Mouse (Mus musculus) neural tube, embryonic 15.5 days (tissue): ENCODE measurements around the gene Uspl1. TPM values are rescaled to one million over a fixed set of nuclear protein-coding genes. Genes with fewer than 3 reads are reported as not detected.

Experiments used
- ATAC-seq: fragments of 200-750 bp; cut with Nextera tagmentation; 2 replicates; pipeline ENCODE4 v1.8.0; 2017; ENCODE audit warnings: mild to moderate bottlenecking, moderate TSS enrichment, moderate library complexity; ENCODE audit not compliant: low FRiP score
- H3K27ac ChIP-seq: fragments of 300-500 bp; sonication (generic); replicated peaks from 2 replicates; pipeline ENCODE4 v1.5.1; 2015; ENCODE audit warnings: mild to moderate bottlenecking, inconsistent platforms
- H3K27me3 ChIP-seq: fragments of 300-500 bp; sonication (generic); replicated peaks from 2 replicates; pipeline ENCODE4 v1.6.1; 2015; ENCODE audit warnings: inconsistent platforms
- H3K36me3 ChIP-seq: fragments of 300-500 bp; sonication (generic); 2 replicates; pipeline ENCODE4 v1.6.1; 2015; ENCODE audit warnings: inconsistent platforms
- H3K4me1 ChIP-seq: fragments of 300-500 bp; sonication (generic); 2 replicates; pipeline ENCODE4 v1.6.1; 2015; ENCODE audit warnings: inconsistent platforms
- H3K4me2 ChIP-seq: fragments of 300-500 bp; sonication (generic); 2 replicates; pipeline ENCODE4 v1.6.1; 2015; ENCODE audit warnings: inconsistent platforms, mild to moderate bottlenecking, moderate library complexity
- H3K4me3 ChIP-seq: fragments of 300-500 bp; sonication (generic); replicated peaks from 2 replicates; pipeline ENCODE4 v1.5.1; 2015; ENCODE audit warnings: mild to moderate bottlenecking, inconsistent platforms
- H3K9ac ChIP-seq: fragments of 300-500 bp; sonication (generic); replicated peaks from 2 replicates; pipeline ENCODE4 v1.6.1; 2015; ENCODE audit warnings: mild to moderate bottlenecking, inconsistent platforms
- H3K9me3 ChIP-seq: fragments of 300-500 bp; sonication (generic); replicated peaks from 2 replicates; pipeline ENCODE4 v1.6.1; 2016; ENCODE audit warnings: inconsistent platforms
- WGBS: fragments of 180-500 bp; shearing (Covaris S2); methylation state at CpG from one replicate; pipeline ENCODE4 v1.1.7; 2015; ENCODE audit warnings: mixed read lengths; 5-methylcytosine and 5-hydroxymethylcytosine counted together
- polyA plus RNA-seq: library from polyadenylated mRNA; unstranded; fragments of >200 nt; fragmentation: Nextera tagmentation; extraction: Ambion mirVana; gene quantifications from 2 replicates; pipeline ENCODE4 v1.2.1, GENCODE M21; 2015

Uspl1 gene
- polyA plus RNA-seq, 1 experiment from 2014 or later = 57.1 TPM

DNA sequence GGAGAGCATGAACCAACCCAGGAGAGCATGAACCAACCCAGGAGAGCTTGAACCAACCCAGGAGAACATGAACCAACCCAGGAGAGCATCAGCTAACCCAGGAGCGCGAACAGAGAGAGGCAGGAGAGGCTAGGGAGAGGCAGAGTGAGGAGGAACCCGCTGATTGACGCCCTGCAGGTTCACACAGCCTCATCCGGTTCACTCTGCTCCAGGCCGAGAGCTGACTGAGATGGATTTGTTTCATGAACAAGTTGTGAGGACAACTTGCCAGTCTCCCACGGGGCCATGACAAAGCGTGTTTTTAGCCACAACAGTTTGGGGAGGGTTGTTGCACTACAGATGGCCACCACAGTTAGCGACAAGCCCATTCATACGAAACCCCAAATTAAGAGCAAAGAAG lies 11.9 kb upstream of the Uspl1 start:
- no peak overlapping the region for H3K4me3 ChIP-seq
- H3K4me1 ChIP-seq = no peaks in the 10 kb centered on the region
- no peaks in the 10 kb centered on the region for H3K9me3 ChIP-seq
- 84% methylated on average over 10 of the region's 10 CpGs for WGBS
- no peak for ATAC-seq
- no peak overlapping the region for H3K9ac ChIP-seq
- no peak overlapping the region for H3K4me2 ChIP-seq
- no peak overlapping the region for H3K27ac ChIP-seq
- H3K36me3 ChIP-seq = no peaks in the 10 kb centered on the region
- H3K27me3 ChIP-seq = no peaks in the 10 kb centered on the region

DNA sequence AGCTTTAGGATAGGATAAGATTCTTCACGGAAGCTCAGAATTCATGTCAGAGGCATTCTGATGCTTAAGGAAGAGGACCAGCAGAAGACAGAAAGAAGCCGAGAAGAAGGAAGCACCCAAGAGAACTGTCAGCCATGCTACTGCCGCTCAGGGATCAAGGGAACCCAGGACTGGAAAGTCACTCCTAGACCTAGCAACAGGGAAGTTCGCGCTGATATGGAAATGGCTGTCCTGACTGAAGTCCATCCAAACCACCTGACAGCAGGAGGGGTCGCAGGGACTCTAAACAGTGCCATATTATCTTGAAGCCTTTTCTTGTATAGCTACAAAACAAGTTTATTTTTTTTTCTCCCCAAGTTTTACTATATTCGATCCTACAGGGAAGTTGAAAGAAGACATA lies 9.6 kb upstream of the Uspl1 start:
- H3K36me3 ChIP-seq = no peaks in the 10 kb centered on the region
- WGBS = 92% methylated on average over 7 of the region's 7 CpGs
- H3K9ac ChIP-seq = no peak overlapping the region
- no peaks in the 10 kb centered on the region for H3K27me3 ChIP-seq
- no peak overlapping the region for H3K4me3 ChIP-seq
- no peaks in the 10 kb centered on the region for H3K9me3 ChIP-seq
- H3K4me2 ChIP-seq = no peak overlapping the region
- no peak overlapping the region for H3K27ac ChIP-seq
- H3K4me1 ChIP-seq = no peaks in the 10 kb centered on the region
- ATAC-seq = no peak

DNA sequence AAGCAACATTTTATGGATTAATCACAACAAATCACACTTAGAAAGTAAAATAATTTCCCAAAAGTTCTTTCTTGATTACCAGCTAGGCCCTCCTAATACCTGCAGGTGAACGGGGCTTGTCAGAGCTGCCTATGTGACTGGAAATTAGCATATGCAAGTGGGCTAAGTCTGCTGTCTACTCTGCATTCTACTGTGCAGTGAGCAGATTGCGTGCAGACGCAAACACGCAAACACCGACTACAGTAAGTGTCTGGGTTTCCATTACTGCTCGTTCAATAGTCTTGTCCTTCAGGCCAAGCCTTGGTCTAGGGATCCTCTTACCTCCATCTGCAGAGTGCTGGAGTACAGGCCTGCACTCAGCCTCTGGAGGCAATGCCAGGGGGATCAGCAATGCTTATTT lies 8.4 kb upstream of the Uspl1 start:
- Histone ChIP-seq H3K36me3 (no peaks in the 10 kb centered on the region), H3K4me2 (no peak overlapping the region), H3K27ac (no peak overlapping the region), H3K27me3 (no peaks in the 10 kb centered on the region), H3K9me3 (no peaks in the 10 kb centered on the region), H3K4me3 (no peak overlapping the region), H3K9ac (no peak overlapping the region), H3K4me1 (no peaks in the 10 kb centered on the region)
- WGBS = 92% methylated on average over 6 of the region's 6 CpGs
- no peak for ATAC-seq

DNA sequence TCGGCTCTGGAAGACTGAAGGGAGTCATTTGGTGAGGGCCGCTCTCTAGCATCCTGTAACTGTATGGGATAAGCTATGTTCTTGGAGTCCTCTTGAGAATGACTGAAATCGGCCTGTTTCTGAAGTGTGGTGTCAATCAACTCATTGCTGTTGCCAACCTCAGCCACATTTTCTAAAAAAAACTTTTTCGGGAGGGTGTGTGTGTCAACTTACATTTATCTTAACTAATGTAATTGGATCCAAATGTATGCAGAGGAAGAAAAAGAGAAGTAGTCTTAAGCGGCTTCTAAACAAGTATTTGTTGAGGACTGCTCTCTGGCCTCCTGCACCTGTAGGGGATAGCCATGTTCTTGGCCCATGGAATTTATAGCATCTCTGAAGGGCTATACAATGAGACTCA lies 6.1 kb upstream of the Uspl1 start:
- 88% methylated on average over 5 of the region's 5 CpGs for WGBS
- Histone ChIP-seq H3K4me2 (no peak overlapping the region), H3K9me3 (no peaks in the 10 kb centered on the region), H3K9ac (no peak overlapping the region), H3K27ac (no peak overlapping the region), H3K27me3 (no peaks in the 10 kb centered on the region), H3K4me1 (0 out of 2 replicates have a peak, but pooled peaks cover 7% of the 10 kb centered on the region), H3K36me3 (no peaks in the 10 kb centered on the region), H3K4me3 (no peak overlapping the region)
- ATAC-seq = no peak

DNA sequence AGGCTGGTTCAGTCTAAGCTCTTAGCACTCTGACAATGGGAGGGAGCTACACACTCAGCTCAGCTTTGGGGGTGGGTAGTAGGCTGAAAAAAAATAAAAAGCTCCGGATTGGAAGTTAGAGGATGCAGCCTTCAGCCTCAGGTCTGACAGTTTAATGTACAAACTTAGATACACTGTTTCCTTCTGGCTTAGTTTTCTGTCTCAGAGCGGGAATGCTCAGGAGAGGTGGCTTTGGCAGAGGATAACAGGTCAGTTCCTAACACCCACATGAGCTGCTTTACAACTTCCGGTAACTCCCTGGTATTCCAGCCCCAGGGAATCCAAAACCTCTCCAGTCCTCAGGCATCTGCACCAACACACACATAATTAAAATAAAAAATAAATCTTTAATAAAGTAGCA lies 4.3 kb upstream of the Uspl1 start:
- no peak for ATAC-seq
- H3K36me3 ChIP-seq = no peaks in the 10 kb centered on the region

DNA sequence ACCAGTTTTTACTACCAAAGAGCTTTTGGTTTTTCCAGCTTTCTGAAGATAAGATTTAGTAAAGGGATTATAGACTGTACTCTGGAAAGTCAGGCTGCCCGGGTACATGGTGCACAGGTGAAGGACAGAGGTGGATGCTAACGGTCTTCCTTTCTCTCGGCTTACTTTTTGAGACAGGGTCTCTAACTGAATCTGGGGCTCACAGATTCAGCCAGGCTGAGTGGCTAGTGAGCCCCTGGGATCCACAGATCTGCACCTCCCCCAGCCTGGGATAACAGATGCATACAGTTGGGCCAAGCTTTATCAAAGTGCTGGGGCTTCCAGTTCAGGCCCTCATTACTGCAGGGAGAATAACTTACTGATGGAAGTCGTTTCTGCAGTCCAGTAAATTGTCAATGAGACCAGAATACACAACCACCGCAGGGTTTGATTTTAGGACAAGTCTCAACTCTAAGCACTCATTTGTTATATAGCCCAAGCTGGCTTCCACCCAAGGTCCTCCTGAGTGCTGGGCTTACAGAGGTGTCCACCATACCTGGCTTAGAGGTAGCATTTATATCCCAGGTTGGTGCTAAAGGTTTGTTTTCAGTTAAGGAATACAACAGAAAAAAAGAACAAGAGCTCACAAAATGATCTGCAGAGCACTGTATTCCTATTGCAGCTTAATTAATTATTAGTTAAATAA lies 1.8 kb upstream of the Uspl1 start:
- Histone ChIP-seq H3K4me1 (peaks cover 29% of the 10 kb centered on the region), H3K27me3 (no peaks in the 10 kb centered on the region), H3K9me3 (no peaks in the 10 kb centered on the region), H3K4me3 (no peak overlapping the region), H3K4me2 (no peak overlapping the region), H3K36me3 (no peaks in the 10 kb centered on the region), H3K9ac (no peak overlapping the region), H3K27ac (no peak overlapping the region)
- no peak for ATAC-seq
- 82% methylated on average over 5 of the region's 5 CpGs for WGBS

More for the DNA sequence above, 4.3 kb upstream of the Uspl1 start:
- WGBS = 89% methylated on average over 3 of the region's 3 CpGs
- Histone ChIP-seq H3K27me3 (no peaks in the 10 kb centered on the region), H3K4me3 (no peak overlapping the region), H3K4me2 (no peak overlapping the region), H3K27ac (no peak overlapping the region), H3K9ac (no peak overlapping the region), H3K9me3 (no peaks in the 10 kb centered on the region), H3K4me1 (peaks cover 7% of the 10 kb centered on the region; the same call in 1 of the 2 replicates)

DNA sequence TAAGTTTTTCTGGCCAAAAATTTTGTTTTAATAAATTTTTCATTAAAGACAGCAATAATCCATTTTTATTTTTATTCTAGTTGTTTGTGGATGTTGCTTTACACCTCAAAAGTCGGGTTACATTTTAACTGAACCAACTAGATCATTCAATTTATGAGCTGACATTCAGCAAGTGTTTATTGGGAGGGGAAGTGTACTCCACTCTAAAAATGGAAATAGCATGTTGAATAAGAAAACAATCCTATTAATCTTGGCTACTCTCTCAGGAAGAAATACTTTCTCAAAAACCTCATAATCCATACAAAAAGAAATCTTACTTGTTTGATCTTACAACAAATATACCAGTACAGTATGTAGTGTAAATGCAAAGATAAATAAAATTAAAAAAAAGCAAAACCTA lies 1.0 kb upstream of the Uspl1 start:
- ATAC-seq = no peak
- Histone ChIP-seq H3K27me3 (no peaks in the 10 kb centered on the region), H3K36me3 (no peaks in the 10 kb centered on the region), H3K9me3 (no peaks in the 10 kb centered on the region), H3K4me1 (peaks cover 29% of the 10 kb centered on the region), H3K4me3 (peak overlapping the region; percentile 66), H3K27ac (peak overlapping the region; percentile 97; the same call in 1 of the 2 replicates), H3K9ac (peak overlapping the region; percentile 81; the same call in 1 of the 2 replicates), H3K4me2 (peak overlapping the region; percentile 66)
- WGBS = 25% methylated on average over 1 of the region's 1 CpGs

DNA sequence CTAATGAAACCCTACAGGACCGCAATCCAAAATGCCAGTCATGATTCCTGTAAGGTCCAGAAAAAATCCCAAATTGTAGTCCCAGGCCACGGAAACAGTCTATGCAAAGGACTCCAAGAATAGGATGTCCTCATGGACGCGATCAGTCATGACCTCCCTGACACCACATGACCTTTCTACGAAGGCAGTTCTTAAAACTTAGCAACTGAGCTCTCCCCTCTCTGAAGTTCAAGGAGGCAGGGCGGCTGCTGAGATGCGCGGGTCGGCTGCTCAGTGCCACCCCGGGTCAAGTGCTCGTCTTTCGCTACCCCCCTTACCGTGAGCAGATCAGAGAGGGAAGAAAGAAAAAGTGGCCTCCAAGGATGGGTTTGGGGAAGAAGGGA lies 438 bp upstream of the Uspl1 start:
- under 1% methylated on average over 13 of the region's 13 CpGs for WGBS
- peak overlapping the region; percentile 81 for H3K9ac ChIP-seq
- peaks cover 29% of the 10 kb centered on the region for H3K4me1 ChIP-seq
- H3K9me3 ChIP-seq = no peaks in the 10 kb centered on the region
- peak overlapping the region; percentile 66 for H3K4me3 ChIP-seq
- no peaks in the 10 kb centered on the region for H3K36me3 ChIP-seq
- H3K27ac ChIP-seq = peak overlapping the region; percentile 97
- no peaks in the 10 kb centered on the region for H3K27me3 ChIP-seq
- peak overlapping the region; percentile 66 for H3K4me2 ChIP-seq
- no peak for ATAC-seq

DNA sequence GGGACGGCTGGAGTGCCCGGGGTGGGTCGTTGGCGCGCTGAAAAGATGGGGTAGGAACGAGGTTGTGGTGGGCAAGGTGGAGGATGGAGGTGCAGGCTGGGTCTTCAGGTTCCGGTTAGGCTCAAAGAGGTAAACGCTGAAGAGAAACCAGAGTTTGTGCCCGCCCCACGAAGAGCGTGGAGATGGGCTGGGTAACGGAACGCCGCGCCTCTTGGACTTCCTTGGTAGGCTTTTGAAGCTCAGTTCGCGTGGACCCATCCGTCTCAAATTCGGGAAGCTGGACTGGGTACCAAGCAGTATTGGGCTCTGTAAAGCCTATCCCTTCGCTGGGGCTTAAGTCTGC lies 665 bp downstream of the Uspl1 start:
- WGBS = 0% methylated on average over 20 of the region's 20 CpGs
- H3K27me3 ChIP-seq = no peaks in the 10 kb centered on the region

DNA sequence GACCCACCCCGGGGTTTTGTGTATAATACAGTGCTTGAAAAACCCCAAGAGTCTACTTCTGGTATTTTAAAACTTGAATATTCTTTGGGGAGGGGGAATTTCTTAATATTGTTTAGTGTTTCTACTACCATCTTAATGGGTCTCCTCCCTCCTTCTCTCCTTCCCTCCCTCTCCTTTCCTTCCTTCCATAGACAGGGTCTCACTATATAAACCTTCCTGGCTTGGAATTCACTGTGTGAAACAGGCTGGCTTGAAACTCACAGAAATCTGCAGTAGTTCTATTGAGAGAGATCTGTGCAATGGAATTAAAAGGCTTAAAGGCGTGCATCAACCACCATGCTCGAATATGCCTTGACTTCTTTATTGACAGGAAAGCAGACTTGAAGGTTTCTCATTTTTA lies 1.7 kb downstream of the Uspl1 start:
- 80% methylated on average over 3 of the region's 3 CpGs for WGBS
- H3K9ac ChIP-seq = no peak overlapping the region

More for the DNA sequence above, 665 bp downstream of the Uspl1 start:
- Histone ChIP-seq H3K36me3 (peaks cover 10% of the 10 kb centered on the region), H3K9ac (peak overlapping the region; percentile 79), H3K4me1 (peaks cover 29% of the 10 kb centered on the region), H3K4me2 (peak overlapping the region; percentile 64), H3K4me3 (peak overlapping the region; percentile 79), H3K27ac (peak overlapping the region; percentile 92), H3K9me3 (no peaks in the 10 kb centered on the region)
- ATAC-seq = no peak

DNA sequence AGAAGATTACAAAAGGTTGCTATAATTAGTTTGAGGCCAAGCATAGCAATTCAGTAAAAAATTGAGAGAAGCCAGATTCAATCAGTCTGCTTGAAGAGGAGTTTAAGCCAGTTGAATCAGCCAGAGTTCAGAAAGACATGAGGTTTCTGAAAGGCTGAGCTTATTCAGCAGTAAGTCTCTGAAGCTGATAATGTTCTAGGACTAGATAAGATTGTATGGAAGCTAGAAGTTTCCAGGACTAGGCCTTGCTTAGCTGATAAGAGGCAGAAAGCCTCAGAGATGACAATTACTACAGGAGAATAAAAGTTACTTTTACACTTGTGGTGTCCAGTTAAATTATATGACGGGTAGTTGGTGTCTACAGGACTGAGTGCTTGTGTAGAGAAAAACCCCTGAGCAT lies 6.0 kb downstream of the Uspl1 start:
- Histone ChIP-seq H3K36me3 (peaks cover 58% of the 10 kb centered on the region), H3K27me3 (no peaks in the 10 kb centered on the region), H3K4me3 (no peak overlapping the region), H3K9ac (no peak overlapping the region), H3K4me1 (peaks cover 26% of the 10 kb centered on the region), H3K9me3 (no peaks in the 10 kb centered on the region), H3K27ac (no peak overlapping the region), H3K4me2 (no peak overlapping the region)
- ATAC-seq = no peak
- WGBS = 93% methylated on average over 1 of the region's 1 CpGs

More for the DNA sequence above, 1.7 kb downstream of the Uspl1 start:
- Histone ChIP-seq H3K27me3 (no peaks in the 10 kb centered on the region), H3K36me3 (peaks cover 20% of the 10 kb centered on the region), H3K9me3 (no peaks in the 10 kb centered on the region), H3K27ac (no peak overlapping the region), H3K4me3 (peak overlapping the region; percentile 79), H3K4me2 (peak overlapping the region; percentile 64), H3K4me1 (peaks cover 29% of the 10 kb centered on the region)
- no peak for ATAC-seq

DNA sequence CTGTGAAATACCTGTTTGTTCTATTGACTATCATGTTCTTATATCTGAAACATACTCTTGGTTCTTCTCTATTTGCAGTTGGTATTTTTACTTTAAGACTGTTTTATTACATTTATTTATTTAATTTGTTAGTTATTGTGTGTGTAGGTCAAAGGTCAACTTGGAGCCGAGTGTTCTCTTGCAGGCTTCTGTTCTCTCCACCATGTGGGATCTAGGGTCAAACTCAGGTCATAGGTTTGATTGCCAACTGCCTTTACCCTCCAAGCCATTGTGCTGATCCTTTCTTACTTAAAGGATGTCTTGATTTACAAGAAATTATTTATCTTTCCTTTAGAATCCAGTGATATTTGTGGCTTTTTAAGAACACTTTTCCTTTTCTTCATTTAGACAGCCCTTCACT lies 12.5 kb downstream of the Uspl1 start:
- H3K27ac ChIP-seq = no peak overlapping the region
- no peaks in the 10 kb centered on the region for H3K9me3 ChIP-seq
- no peak for ATAC-seq
- H3K4me2 ChIP-seq = peak overlapping the region; percentile 5; the same call in 1 of the 2 replicates
- no peaks in the 10 kb centered on the region for H3K27me3 ChIP-seq
- H3K4me3 ChIP-seq = no peak overlapping the region
- WGBS = 6% methylated on average over 1 of the region's 1 CpGs
- peaks cover 30% of the 10 kb centered on the region for H3K4me1 ChIP-seq
- H3K9ac ChIP-seq = no peak overlapping the region
- peaks cover 62% of the 10 kb centered on the region for H3K36me3 ChIP-seq
